Mouse (Mus musculus) kidney, embryonic 14.5 days (tissue): ENCODE measurements around the gene Ghrh. TPM values are rescaled to one million over a fixed set of nuclear protein-coding genes. Genes with fewer than 3 reads are reported as not detected.
A peak's percentile ranks its signal among the peaks of the same experiment; 100 is the strongest.

Experiments
- ATAC-seq: fragments of 200-750 bp; cut with Nextera tagmentation; 2 replicates; pipeline ENCODE4 v1.8.0; 2017; ENCODE audit warnings: moderate number of reproducible peaks, mild to moderate bottlenecking, moderate TSS enrichment, moderate library complexity; ENCODE audit not compliant: low FRiP score, low TSS enrichment
- H3K27ac ChIP-seq: fragments of 300-500 bp; sonication (generic); 2 replicates; pipeline ENCODE4 v1.5.1; 2014; ENCODE audit warnings: low read depth, mild to moderate bottlenecking, low read length, moderate library complexity, mixed read lengths
- H3K27me3 ChIP-seq: fragments of 300-500 bp; sonication (generic); 2 replicates; pipeline ENCODE4 v1.6.1; 2014; ENCODE audit warnings: mild to moderate bottlenecking, low read length; ENCODE audit not compliant: control insufficient read depth, insufficient read depth
- H3K36me3 ChIP-seq: fragments of 300-500 bp; sonication (generic); 2 replicates; pipeline ENCODE4 v1.6.1; 2014; ENCODE audit warnings: low read length, mixed read lengths; ENCODE audit not compliant: control insufficient read depth, insufficient read depth
- H3K4me1 ChIP-seq: fragments of 300-500 bp; sonication (generic); 2 replicates; pipeline ENCODE4 v1.6.1; 2014; ENCODE audit warnings: low read length, mixed read lengths; ENCODE audit not compliant: control insufficient read depth, insufficient read depth
- H3K4me2 ChIP-seq: fragments of 300-500 bp; sonication (generic); replicated peaks from 2 replicates; pipeline ENCODE4 v1.6.1; 2014; ENCODE audit warnings: low read depth, mild to moderate bottlenecking, low read length
- H3K4me3 ChIP-seq: fragments of 300-500 bp; sonication (generic); 2 replicates; pipeline ENCODE4 v1.5.1; 2014; ENCODE audit warnings: mild to moderate bottlenecking, low read length
- H3K9ac ChIP-seq: fragments of 300-500 bp; sonication (generic); 2 replicates; pipeline ENCODE4 v1.6.1; 2014; ENCODE audit warnings: low read depth, mild to moderate bottlenecking, low read length, moderate library complexity
- H3K9me3 ChIP-seq: fragments of 300-500 bp; sonication (generic); 2 replicates; pipeline ENCODE4 v1.6.1; 2016; ENCODE audit warnings: low read length; ENCODE audit not compliant: control insufficient read depth
- WGBS: fragments of 180-500 bp; shearing (Covaris S2); extraction: QIAGEN DNeasy Blood & Tissue Kit; methylation state at CpG from one replicate; pipeline ENCODE4 v1.1.7; 2014; 5-methylcytosine and 5-hydroxymethylcytosine counted together
- polyA plus RNA-seq: library from polyadenylated mRNA; unstranded; fragments of >200 nt; fragmentation: Nextera tagmentation; extraction: Ambion mirVana; gene quantifications from 2 replicates; pipeline ENCODE4 v1.2.1, GENCODE M21; 2014

The Ghrh gene
- polyA plus RNA-seq, 1 experiment from 2014 or later = not detected

GRCm38 (mm10) chr2:157376995-157377394, 29.7 kb upstream of the Ghrh start:
- 45% methylated on average over 3 of the region's 3 CpGs for WGBS
- H3K27me3 ChIP-seq = no peaks in the 10 kb centered on the region
- H3K9ac ChIP-seq = no peak overlapping the region
- peaks cover 18% of the 10 kb centered on the region; the same call in 1 of the 2 replicates for H3K36me3 ChIP-seq
- no peak overlapping the region for H3K4me2 ChIP-seq
- no peak overlapping the region for H3K4me3 ChIP-seq
- 0 out of 2 replicates have a peak, but pooled peaks cover 4% of the 10 kb centered on the region for H3K4me1 ChIP-seq
- no peaks in the 10 kb centered on the region for H3K9me3 ChIP-seq
- ATAC-seq = no peak
- no peak overlapping the region for H3K27ac ChIP-seq

GRCm38 (mm10) chr2:157375794-157376757, 28.8 kb upstream of the Ghrh start:
- Histone ChIP-seq H3K4me2 (no peak overlapping the region), H3K27ac (no peak overlapping the region), H3K27me3 (no peaks in the 10 kb centered on the region), H3K9me3 (no peaks in the 10 kb centered on the region), H3K36me3 (peaks cover 19% of the 10 kb centered on the region; the same call in 1 of the 2 replicates), H3K9ac (no peak overlapping the region), H3K4me1 (0 out of 2 replicates have a peak, but pooled peaks cover 4% of the 10 kb centered on the region), H3K4me3 (no peak overlapping the region)
- WGBS = 26% methylated on average over 14 of the region's 14 CpGs
- ATAC-seq = no peak; the same call in 1 of the 2 replicates

GRCm38 (mm10) chr2:157375051-157375450, 27.7 kb upstream of the Ghrh start:
- H3K4me1 ChIP-seq = 0 out of 2 replicates have a peak, but pooled peaks cover 4% of the 10 kb centered on the region
- H3K4me2 ChIP-seq = no peak overlapping the region
- no peak overlapping the region for H3K27ac ChIP-seq
- no peaks in the 10 kb centered on the region for H3K27me3 ChIP-seq
- H3K9ac ChIP-seq = no peak overlapping the region
- 48% methylated on average over 8 of the region's 8 CpGs for WGBS
- H3K36me3 ChIP-seq = peaks cover 16% of the 10 kb centered on the region; the same call in 1 of the 2 replicates
- H3K9me3 ChIP-seq = no peaks in the 10 kb centered on the region
- no peak overlapping the region for H3K4me3 ChIP-seq
- ATAC-seq = no peak

- no peak for ATAC-seq
- H3K27ac ChIP-seq = no peak overlapping the region
These were observed 26.4 kb upstream of the Ghrh start for GRCm38 (mm10) chr2:157373681-157374080.

GRCm38 (mm10) chr2:157371696-157372095, 24.4 kb upstream of the Ghrh start:
- no peak overlapping the region for H3K27ac ChIP-seq
- no peak overlapping the region for H3K9ac ChIP-seq
- peaks cover 16% of the 10 kb centered on the region for H3K4me1 ChIP-seq
- H3K9me3 ChIP-seq = no peaks in the 10 kb centered on the region
- no peak overlapping the region for H3K4me3 ChIP-seq
- H3K4me2 ChIP-seq = no peak overlapping the region
- peaks cover 7% of the 10 kb centered on the region; the same call in 1 of the 2 replicates for H3K36me3 ChIP-seq
- no peaks in the 10 kb centered on the region for H3K27me3 ChIP-seq
- ATAC-seq = no peak
- WGBS = 71% methylated on average over 6 of the region's 6 CpGs

More at GRCm38 (mm10) chr2:157373681-157374080, 26.4 kb upstream of the Ghrh start:
- Histone ChIP-seq H3K4me2 (no peak overlapping the region), H3K36me3 (peaks cover 7% of the 10 kb centered on the region; the same call in 1 of the 2 replicates), H3K4me1 (peaks cover 6% of the 10 kb centered on the region), H3K9me3 (no peaks in the 10 kb centered on the region), H3K9ac (no peak overlapping the region), H3K4me3 (no peak overlapping the region), H3K27me3 (no peaks in the 10 kb centered on the region)
- 65% methylated on average over 3 of the region's 3 CpGs for WGBS

GRCm38 (mm10) chr2:157367991-157368390, 20.7 kb upstream of the Ghrh start:
- Histone ChIP-seq H3K4me2 (peak overlapping the region; percentile 85), H3K4me1 (peaks cover 14% of the 10 kb centered on the region), H3K9ac (peak overlapping the region; percentile 91), H3K36me3 (peaks cover 4% of the 10 kb centered on the region; the same call in 1 of the 2 replicates), H3K9me3 (no peaks in the 10 kb centered on the region), H3K27ac (peak overlapping the region; percentile 86), H3K27me3 (no peaks in the 10 kb centered on the region), H3K4me3 (peak overlapping the region; percentile 75)
- 2% methylated on average over 13 of the region's 13 CpGs for WGBS
- ATAC-seq = peak; percentile 22; the same call in 1 of the 2 replicates

GRCm38 (mm10) chr2:157367184-157367893, 20.0 kb upstream of the Ghrh start, which contains the start of gene Manbal:
TSS of gene Manbal (plus strand) at chr2:157367594.
- Histone ChIP-seq H3K9ac (peak within 1 kb of the TSS; percentile 91), H3K4me3 (peak within 1 kb of the TSS; percentile 75), H3K9me3 (no peaks in the 10 kb centered on the region), H3K4me1 (peaks cover 14% of the 10 kb centered on the region), H3K36me3 (peaks cover 4% of the 10 kb centered on the region; the same call in 1 of the 2 replicates), H3K4me2 (peak within 1 kb of the TSS; percentile 85), H3K27ac (peak within 1 kb of the TSS; percentile 86), H3K27me3 (no peaks in the 10 kb centered on the region)
- WGBS = 4% methylated on average over 42 of the region's 42 CpGs
- peak; percentile 86 for ATAC-seq

GRCm38 (mm10) chr2:157366762-157367161, 19.5 kb upstream of the Ghrh start:
- ATAC-seq = no peak
- Histone ChIP-seq H3K4me2 (peak overlapping the region; percentile 85), H3K4me1 (peaks cover 14% of the 10 kb centered on the region), H3K4me3 (peak overlapping the region; percentile 75), H3K9ac (peak overlapping the region; percentile 91; the same call in 1 of the 2 replicates), H3K36me3 (peaks cover under 1% of the 10 kb centered on the region; the same call in 1 of the 2 replicates), H3K27me3 (no peaks in the 10 kb centered on the region), H3K27ac (peak overlapping the region; percentile 86; the same call in 1 of the 2 replicates), H3K9me3 (no peaks in the 10 kb centered on the region)
- WGBS = 80% methylated on average over 9 of the region's 9 CpGs
